Mouse (Mus musculus): ENCODE data around the gene Scnm1.

Gene Scnm1

GRCm38 (mm10) chr3:95133680-95134101 lies at the start of gene Scnm1, which contains the start of gene Lysmd1:
Scnm1 (minus strand) TSS chr3:95134011.
Lysmd1 (plus strand) TSS chr3:95134088.
- DNase-seq (ENCODE audit: low spot score in 2 of 2) = peak; percentile 70 to 82

GRCm38 (mm10) chr3:95181841-95182240 lies 48.0 kb upstream of the Scnm1 start:
- DNase-seq (ENCODE audit: low spot score in 2 of 2) = no peak

- DNase-seq (ENCODE audit: low spot score in 2 of 2) = no peak
These were observed 46.1 kb upstream of the Scnm1 start for GRCm38 (mm10) chr3:95179890-95180289.

- DNase-seq (ENCODE audit: low spot score in 2 of 2) = no peak
These were observed 45.1 kb upstream of the Scnm1 start for GRCm38 (mm10) chr3:95178948-95179347.

- DNase-seq (ENCODE audit: low spot score in 2 of 2) = no peak
These were observed 43.8 kb upstream of the Scnm1 start for GRCm38 (mm10) chr3:95177583-95177982.

- DNase-seq (ENCODE audit: low spot score in 2 of 2) = no peak
These were observed 42.7 kb upstream of the Scnm1 start for GRCm38 (mm10) chr3:95176500-95176899.

- DNase-seq (ENCODE audit: low spot score in 2 of 2) = peak; percentile 57 to 70
These were observed 40.3 kb upstream of the Scnm1 start for GRCm38 (mm10) chr3:95174011-95174592.

GRCm38 (mm10) chr3:95173256-95173949 lies 39.6 kb upstream of the Scnm1 start:
- no peak for DNase-seq (ENCODE audit: low spot score in 2 of 2)

GRCm38 (mm10) chr3:95172526-95173255 lies 38.9 kb upstream of the Scnm1 start:
- no peak for DNase-seq (ENCODE audit: low spot score in 2 of 2)

GRCm38 (mm10) chr3:95171105-95171504 lies 37.3 kb upstream of the Scnm1 start:
- DNase-seq (ENCODE audit: low spot score in 2 of 2) = no peak

- DNase-seq (ENCODE audit: low spot score in 2 of 2) = no peak
These were observed 36.2 kb upstream of the Scnm1 start for GRCm38 (mm10) chr3:95169996-95170395.

- no peak for DNase-seq (ENCODE audit: low spot score in 2 of 2)
These were observed 31.0 kb upstream of the Scnm1 start for GRCm38 (mm10) chr3:95164840-95165239.

GRCm38 (mm10) chr3:95164256-95164550 lies 30.4 kb upstream of the Scnm1 start:
- no peak for DNase-seq (ENCODE audit: low spot score in 2 of 2)

- DNase-seq (ENCODE audit: low spot score in 2 of 2) = no peak
These were observed 29.8 kb upstream of the Scnm1 start for GRCm38 (mm10) chr3:95163419-95164255.

- DNase-seq (ENCODE audit: low spot score in 2 of 2) = no peak
These were observed 28.5 kb upstream of the Scnm1 start for GRCm38 (mm10) chr3:95162345-95162628.

- no peak for DNase-seq (ENCODE audit: low spot score in 2 of 2)
These were observed 28.0 kb upstream of the Scnm1 start for GRCm38 (mm10) chr3:95161618-95162344.

GRCm38 (mm10) chr3:95161041-95161551 lies 27.3 kb upstream of the Scnm1 start:
- DNase-seq (ENCODE audit: low spot score in 2 of 2) = no peak

- DNase-seq (ENCODE audit: low spot score in 2 of 2) = peak; percentile 70 to 79
These were observed 26.5 kb upstream of the Scnm1 start, which contains the start of gene Sema6c for GRCm38 (mm10) chr3:95159987-95160963. Sema6c (plus strand) TSS chr3:95160457.

GRCm38 (mm10) chr3:95159511-95159986 lies 25.7 kb upstream of the Scnm1 start:
- DNase-seq (ENCODE audit: low spot score in 2 of 2) = no peak

- DNase-seq (ENCODE audit: low spot score in 2 of 2) = no peak
These were observed 20.1 kb upstream of the Scnm1 start for GRCm38 (mm10) chr3:95153874-95154273.
